Mouse (Mus musculus): ENCODE results near the gene Bcar1.

DNA sequence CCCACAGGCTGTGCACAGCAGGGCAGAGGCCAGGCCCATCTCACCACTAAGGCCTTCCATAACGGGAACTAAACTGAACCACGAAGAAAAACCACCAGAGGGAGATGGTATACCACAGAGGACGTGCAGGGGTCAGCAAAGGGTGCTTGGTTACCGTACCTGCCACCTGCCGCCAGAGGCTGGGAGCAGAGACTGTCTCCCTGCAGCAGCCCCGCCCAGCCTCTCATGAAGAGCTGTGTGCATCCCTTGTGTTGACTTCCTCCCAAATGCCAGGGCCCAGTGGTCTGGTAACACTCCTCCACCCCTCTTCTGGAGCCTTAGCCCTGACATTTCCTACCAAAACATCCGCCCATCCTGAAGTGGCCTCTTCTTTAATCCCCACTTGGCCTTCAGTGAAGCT, 4.0 kb downstream of the Bcar1 start:
- TF ChIP-seq CTCF (IDR thresholded peaks at IDR 0.05; ENCODE audit: borderline replicate concordance, control insufficient read depth, extremely low read depth, insufficient read depth, low read length, poor library complexity) (no peak), POLR2A (IDR thresholded peaks at IDR 0.05; ENCODE audit: control insufficient read depth, extremely low read depth, insufficient read depth, low read length, poor library complexity) (no peak)
